Mouse (Mus musculus) neutrophil, adult 83 days (primary cell): Measurements from ENCODE around the gene Setx. TPM values are rescaled to one million over a fixed set of nuclear protein-coding genes. Genes with fewer than 3 reads are reported as not detected.

Source experiments
- total RNA-seq, 2 experiments: library from RNA; stranded (reverse); gene quantifications; one replicate each; pipeline ENCODE4 v1.2.4; 2023

The Setx gene
- total RNA-seq: 10 to 100 TPM; 37.3 to 40.1 TPM

DNA sequence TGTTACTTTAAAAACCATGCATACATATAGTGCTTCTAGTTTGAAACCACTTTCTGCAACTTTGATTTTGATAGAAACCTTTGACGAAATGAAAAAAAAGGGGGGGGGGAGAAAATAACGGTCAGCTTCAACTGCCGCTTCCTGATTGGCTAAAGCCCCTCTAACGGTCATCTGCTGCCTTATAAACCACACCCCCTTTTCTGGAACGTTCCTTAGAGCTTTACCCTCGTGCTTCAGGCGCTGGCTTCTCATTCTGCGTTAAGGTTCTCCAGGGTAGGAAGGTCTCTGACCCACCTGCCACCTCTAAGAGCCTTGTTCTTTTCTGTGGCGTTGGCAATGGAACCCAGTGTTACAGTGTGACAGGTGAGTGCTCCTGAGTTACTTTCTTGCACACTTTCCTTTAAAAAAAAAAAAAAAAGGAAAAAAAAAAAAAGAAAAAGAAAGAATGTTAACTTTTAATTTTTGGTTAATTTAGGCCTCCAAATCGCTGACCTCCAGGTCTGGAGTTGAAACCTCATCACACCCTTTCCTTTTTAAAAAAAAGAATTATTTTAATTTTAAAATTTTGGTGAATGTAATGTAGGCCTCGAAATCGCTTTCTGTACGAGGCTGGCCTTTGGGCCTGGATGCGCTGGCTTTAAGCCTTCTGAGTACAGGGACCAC lies at the start of gene Setx:
Gene Setx (plus strand): TSS at position 275 of the 663 bp plus-strand sequence.

Other genes starting within 250 kb of the Setx start
- gene Barhl1, start 207.5 kb upstream of the Setx start, total RNA-seq: not detected
- not detected for gene Cfap77, start 69.1 kb upstream of the Setx start, total RNA-seq
- gene Ttf1, start 63.9 kb upstream of the Setx start, total RNA-seq: 10 to 100 TPM; 18.4 to 18.8 TPM
- 100 to 1,000 TPM; 118 to 135 TPM for gene Ntng2, start 128.8 kb downstream of the Setx start, total RNA-seq
- 10 to 100 TPM; 19.0 to 21.5 TPM for gene Med27, start 222.6 kb downstream of the Setx start, total RNA-seq